Mouse (Mus musculus) neutrophil, adult 5-6 weeks (primary cell): ENCODE results near the gene Pde4dip. TPM values are rescaled to one million over a fixed set of nuclear protein-coding genes. Genes with fewer than 3 reads are reported as not detected.

Experiments used
- ATAC-seq: fragments of 151-379, 151-347 bp; 2 replicates; pipeline ENCODE4 v1.8.0; 2017; ENCODE audit warnings: mild to moderate bottlenecking, moderate TSS enrichment; ENCODE audit not compliant: insufficient number of reproducible peaks, poor library complexity, low FRiP score, severe bottlenecking; ENCODE audit errors: extremely low read depth
- total RNA-seq: library from RNA; stranded (forward); fragments of 200-1000 nt; gene quantifications from 2 replicates; pipeline ENCODE4 v1.2.3, GENCODE M21; 2017

Gene Pde4dip
- total RNA-seq, 1 experiment from 2014 or later: 16.8 TPM

DNA sequence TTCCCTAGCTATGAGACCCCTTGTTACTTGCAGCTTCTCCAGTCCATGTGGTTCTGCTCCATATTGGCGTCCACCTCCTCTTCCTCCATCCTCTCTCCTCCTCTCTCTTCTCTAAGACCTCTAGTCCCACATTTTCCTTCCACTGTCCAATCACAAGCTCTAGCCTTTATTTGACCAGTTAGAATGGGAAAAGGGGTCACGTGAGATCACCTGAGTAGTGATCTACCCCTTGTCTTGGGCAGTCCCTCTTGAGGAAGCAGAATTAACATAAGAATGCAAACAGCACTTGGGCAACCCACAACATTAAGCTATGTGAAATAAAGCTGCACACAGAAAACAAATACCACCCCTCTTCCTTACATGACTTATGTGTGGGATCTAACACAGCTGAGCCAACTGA, 160.7 kb downstream of the Pde4dip start:
- ATAC-seq: no peak

DNA sequence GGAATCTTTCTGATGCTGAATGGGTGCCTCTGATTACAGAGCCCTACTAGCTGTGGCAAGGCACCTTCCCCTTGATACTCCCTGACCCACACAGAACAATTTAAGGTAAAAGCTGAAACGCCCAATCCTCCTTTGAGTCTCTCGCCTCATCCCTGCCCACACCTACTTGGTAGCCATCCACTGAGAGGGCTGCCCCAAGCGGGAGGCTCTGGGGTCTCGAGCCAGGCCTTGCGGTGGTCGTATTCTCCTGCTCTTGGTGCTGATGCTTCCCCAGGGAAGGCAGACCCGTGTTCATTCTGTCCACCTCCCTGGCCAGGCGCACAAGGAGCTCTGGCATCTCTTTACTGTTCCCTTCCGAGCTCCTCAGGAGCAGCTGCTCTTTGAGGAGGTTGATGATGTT, 169.4 kb downstream of the Pde4dip start:
- ATAC-seq: no peak

DNA sequence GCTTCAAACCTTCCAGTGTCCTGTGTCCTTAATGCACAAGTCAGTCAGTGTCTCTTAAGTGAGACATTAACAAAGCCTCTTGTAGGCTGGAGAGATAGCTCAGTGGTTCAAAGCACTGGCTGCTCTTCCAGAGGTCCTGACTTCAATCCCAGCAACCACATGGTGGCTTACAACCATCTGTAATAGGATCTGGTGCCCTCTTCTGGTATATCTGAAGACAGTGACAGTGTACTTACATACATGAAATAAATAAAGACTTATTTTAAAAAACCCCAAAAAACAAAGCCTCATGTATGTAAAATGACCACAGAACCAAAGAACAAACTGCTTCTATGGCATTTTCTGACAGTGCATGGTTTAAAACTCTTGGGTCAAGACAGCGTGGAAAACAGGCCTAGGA, 172.6 kb downstream of the Pde4dip start:
- ATAC-seq: no peak

DNA sequence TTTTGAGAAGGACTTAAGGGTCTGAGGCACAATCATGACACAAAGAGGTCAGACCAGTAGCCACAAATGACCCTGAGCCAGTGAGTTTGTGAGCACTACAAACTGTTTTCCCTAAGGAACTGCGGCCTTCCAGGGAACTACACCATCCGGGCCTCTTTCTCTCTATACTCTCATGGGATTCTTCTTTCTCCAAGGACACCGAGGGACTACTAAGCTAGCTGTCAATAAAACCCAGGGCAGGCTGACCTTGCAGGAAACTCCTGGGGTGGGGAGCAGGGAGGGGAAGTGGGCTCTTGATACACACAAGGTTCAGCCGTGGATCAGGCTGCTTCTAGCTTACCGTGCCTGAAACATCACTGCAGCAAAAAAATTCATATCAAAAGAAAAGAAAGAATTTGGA, 177.6 kb downstream of the Pde4dip start:
- no peak for ATAC-seq

DNA sequence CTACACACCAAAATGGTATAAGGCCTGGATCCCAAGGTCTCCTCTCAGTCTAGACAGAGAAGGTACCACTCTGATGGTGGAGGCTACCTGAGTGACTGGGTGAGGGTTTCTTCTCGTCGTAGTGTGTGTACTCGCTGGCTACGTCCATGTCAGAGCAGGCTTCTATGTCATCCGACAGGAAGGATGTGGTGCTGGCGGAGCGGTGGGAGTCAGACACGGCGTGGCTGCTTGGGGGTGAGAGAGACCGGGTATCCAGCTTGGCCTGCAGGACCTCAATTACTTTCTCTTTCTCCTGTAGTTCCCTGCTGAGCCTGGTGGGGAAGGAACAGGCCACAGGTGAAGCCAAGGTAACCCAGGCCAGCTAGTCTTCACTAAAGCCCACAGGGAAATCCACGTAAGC, 178.4 kb downstream of the Pde4dip start:
- no peak for ATAC-seq

DNA sequence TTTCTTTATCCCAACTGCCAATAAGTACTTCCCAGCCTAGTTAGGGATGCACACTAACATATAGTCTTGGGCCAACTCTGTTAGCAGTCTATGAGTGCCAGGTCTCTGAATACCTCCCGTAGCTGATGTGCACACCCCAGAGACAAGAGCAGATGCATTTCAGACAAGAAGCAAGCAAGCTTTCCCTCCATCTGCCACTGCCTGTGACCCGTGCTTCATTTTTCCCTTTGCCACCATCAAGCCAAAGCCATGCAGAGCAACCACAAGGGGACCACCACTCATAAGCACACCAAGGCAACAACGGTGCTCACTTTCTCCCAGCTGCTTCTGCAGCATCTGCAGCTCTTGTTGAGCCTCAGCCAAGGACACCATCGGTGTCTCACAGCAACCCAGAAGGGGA, 181.9 kb downstream of the Pde4dip start:
- no peak for ATAC-seq

DNA sequence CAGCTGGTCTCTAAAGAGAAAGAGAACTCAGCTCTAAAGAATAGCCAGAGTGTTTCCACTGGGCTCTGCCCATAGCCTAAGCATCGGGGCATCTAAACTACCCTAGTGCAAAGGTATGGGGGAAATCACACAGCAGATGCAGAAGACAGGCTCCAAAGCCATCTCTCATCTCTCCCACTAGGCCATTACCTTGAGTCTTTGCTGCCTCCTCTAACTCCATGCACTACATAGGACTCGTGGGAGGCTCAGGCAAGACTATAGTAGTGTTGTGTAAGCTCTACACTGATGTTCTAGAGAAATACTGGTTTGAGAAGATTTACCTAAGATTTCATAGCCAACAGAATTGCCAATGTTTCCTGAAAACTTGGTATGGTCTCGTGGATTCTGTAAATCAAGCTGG, 183.0 kb downstream of the Pde4dip start:
- no peak for ATAC-seq

DNA sequence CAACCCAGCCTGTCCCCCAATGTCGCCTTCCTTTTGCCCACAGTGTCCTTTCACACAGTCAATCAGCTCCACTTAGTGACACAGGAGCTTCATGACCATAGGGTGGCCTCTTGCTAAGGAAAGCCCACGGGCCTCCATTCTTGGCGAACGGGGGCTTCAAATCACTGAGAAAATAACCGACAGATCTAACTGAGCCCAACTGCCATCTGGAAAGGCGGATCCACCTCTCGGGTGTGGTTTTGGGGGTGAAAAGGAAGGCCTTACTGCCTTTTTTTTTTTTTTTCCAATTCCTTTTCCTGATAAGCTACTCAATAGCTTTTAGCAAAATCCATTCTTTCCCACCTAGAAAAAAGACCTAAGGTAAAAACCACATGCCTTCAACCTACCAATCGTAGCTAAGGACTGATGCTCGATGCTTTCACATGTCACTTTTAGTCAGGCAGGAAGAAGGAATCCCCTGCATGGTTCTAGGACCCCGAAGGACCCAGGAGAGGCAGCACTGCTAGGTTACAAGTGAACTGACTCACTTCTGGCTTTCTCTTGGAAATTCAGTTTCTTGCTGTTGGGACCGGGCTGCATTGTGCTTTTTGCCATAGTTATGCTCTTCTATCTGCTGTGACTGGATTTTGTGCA, 185.9 kb downstream of the Pde4dip start:
- no peak for ATAC-seq

DNA sequence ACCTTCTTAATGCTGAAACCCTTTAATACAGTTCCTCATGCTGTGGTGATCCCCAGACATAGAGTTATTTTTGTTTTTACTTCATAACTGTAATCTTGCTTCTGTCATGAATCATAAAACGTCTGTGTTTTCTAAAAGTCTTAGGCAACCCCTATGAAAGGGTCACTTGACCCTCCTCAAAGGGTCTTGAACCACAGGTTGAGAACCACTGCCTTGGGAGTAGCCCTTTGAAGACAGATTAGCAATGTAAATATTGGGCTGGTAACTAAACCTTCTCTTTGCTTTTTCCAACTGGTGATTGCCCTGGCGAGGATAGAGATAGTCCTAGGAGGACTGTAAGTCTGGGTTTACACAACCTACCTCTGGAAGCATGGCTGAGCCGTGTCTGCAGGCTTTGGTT, 187.3 kb downstream of the Pde4dip start:
- ATAC-seq: no peak

DNA sequence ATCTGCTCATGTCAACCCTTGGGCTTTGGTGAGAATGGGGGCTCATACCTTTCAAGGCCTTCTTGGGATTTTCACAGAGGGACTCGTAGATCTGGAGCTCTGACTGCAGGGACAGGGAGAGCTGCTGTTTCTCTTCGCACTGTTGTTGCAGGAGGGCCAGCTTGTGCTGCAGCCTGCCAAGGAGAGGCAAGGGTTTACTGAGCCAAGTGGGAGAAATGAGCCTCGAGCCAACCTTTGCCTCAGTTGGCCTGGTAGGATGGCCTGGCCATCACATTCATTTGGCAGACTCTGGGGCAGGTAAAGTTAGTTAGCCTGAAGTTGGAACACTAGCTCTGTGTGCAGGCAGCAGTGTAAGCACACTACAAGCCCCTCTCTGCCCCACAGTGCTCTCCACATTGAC, 189.4 kb downstream of the Pde4dip start:
- no peak for ATAC-seq

DNA sequence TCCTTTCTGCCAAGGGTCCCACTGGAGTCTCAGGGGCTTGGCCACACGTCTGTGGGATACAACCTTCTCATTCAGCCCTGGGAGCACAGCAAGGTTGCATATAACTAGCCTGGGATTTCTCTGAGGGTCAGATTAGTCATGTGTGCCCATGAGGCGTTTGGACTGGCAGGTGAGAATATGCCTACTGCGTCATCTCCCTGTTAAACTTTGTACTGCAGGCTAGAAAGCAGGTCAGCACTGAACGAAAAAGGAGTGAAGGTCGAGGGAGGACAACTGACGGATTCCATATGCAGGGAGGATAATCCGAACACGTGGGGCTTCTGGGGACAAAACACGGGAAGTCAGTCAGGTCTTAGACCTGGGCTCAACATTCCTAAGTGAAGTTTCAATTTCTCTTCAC, 191.2 kb downstream of the Pde4dip start:
- ATAC-seq: no peak

DNA sequence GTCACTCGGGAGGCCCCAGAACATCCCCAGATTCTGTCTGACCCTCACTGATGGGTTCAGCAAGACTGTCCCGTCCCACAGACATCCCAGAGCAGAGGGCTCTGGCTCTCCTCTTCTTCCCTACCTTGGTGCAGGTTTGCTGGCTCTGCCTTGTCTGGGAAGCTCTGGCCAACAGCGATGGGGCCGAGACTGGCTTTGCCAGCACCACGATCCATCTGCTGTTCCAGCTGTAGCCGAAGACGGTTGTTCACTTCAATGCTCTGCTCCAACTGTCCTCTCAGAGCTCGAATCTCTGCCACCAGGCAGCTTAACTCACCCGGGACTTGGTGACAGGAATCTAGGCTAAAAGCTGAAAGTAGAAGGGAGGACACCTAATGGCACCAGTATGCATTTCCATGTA, 191.6 kb downstream of the Pde4dip start:
- no peak for ATAC-seq

DNA sequence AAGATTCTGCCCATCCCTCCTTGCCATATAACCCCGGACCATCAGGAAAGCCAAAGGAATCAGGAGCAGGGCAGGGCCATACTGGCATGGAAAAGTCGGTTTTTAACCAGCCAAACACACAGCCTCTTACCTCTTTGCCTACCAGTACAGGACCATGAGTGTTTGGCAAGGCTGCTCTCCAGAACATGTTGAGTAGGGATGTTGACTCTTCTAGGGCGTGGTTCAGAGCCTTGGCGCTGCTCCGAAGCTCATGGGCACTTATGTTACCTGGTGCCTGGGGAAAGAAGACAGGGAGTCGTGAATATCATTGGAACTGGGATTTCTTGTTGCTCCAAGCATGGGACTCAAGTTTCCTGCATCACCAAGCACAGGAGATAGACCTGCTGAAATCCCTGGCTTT, 194.7 kb downstream of the Pde4dip start:
- no peak for ATAC-seq

DNA sequence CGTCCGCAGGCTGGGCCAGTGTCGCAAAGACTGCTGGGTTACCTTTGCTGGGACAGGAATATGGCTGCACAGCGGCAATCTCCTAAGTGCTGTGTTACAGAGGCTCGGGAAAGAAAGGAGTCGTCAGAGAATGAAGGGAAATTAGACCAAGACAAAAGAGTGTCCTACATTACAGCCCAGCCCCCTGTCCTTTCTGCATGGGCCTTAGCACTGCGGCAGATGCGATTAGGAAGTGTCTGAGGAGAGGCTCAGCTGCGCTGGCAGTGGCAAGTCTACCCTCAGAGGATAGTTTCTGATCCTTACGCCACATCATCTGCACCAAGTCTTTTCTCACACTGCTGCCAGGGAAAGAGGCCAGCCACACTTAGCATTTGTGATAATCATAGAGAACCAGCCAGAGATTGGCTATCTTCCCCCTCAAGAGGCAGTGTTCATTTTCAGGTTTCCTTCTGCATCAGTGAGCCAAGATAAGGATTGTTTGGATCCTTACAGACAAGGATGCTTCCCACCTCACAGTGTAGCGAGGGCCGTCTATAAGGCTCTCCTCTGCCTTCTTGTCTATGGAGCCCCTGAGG, 197.0 kb downstream of the Pde4dip start:
- ATAC-seq: no peak

DNA sequence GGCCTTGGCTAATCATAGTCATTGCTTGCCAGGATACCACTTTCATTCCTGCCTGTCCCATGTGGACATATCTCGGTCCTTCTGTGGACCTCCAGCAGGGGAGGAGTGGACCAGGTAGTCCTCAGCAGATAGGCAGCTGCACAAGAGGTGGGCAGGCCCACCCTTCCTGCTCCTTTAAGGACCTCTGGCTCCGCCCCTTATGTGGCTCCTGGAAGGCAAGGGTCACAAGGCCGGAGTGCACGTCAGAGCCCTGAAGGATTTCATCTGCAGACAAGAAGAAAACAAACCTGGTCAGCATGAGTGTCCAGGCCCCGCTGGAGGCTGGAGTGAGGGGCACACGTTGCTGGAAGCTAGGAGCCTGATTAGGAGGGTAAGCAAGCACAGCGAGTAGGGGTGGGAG, 197.9 kb downstream of the Pde4dip start:
- no peak for ATAC-seq

DNA sequence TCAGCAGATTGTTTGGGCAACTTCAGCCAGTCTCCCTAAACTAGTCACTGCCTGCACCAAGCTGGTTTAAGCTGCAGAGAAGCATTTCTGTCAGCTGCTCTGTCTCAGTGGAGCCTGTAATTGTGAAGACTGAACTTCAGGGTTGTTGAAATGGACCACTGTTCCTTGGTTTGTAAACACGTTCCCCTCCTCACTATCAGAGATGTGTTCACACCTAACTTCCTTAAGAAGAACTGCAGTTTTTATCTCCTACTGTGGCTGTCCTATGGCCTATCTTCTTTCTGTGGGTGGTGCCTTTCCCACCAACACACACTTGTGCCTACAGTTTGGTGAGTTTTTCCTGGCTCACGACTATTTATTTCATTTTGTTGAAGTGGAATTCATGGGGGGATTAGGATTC, 199.2 kb downstream of the Pde4dip start:
- no peak for ATAC-seq

DNA sequence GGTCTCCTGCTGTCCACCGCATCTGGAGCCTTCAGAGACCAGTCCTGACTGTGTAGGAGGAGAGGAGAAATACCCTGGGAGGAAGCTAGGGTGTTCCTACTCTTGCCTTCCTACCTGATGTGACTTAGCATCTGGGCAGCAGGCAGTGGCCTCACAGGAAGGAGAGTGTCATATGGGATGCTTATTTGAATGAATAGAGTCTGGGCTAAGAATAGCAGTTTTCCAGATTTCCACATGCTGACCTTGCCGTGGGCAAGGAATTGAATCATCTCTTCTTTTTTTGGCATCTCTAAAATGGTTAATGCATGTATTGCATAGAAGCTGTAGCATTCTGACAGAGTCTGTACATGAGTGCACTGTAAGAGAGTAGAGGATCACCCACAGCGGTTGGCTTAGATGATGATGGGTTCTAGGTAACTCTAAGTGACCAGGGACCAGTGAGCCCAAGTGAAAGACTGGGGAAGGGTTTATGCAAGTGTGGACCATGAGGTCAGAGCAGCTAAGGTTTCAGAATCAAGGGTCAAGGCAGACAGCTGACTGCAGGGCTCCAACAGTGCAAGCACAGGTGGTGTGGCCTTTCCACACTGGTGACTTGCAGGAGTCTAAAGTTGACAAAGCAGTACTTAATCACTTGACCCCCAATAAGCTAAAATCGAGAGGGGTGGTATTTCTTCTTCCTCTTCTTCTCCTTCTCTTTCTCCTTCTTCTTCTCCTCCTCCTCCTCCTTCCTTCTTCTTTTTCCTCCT, 202.0 kb downstream of the Pde4dip start:
- ATAC-seq: no peak

DNA sequence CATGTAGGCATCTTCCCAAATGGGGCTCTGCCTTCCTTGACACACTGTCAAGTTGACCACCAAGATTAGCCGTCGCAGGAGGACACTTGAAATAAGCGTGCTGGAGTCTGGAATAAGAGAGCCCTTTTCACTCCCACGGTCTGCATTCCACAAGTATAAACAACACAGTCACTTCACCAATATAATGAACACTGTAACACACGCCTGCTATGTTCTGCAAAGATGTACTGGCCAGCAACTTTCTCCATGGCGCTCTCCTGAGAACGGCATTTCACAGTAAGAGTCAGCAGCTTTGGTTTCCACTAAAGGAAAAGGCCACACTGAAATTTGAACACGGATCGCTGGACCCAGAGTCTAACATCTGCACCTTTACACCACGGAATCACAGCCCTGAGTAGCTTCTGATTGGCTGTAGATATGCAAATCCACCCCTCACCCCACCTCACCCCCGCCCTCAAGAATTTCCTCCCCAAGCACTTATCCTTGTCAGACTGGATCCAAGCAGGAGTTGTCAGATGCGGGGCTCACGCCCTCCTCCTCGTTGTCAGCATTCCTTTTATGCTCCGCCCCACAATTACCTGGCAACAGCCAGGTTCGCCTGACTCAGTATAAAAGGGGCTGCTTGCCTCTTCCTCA, 204.8 kb downstream of the Pde4dip start:
- ATAC-seq: no peak

DNA sequence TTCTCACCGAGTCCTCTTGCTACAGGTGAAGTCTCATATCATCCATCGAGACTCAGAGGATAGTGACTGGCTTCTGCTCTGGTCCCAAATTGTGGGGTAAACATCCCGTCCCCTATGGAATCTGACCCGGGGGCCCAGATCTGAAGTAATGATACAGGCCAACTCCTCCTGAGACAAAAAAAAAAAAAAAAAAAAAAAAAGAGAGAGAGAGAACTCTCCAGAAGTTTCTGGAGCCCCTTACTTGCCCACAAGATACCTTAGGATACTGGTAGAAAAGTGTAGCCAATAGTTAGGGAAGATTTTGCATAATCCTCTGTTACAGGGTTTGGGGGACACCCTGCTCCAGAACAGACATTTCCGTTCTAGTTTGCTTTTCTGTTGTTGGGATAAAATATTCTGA, 205.9 kb downstream of the Pde4dip start:
- no peak for ATAC-seq

DNA sequence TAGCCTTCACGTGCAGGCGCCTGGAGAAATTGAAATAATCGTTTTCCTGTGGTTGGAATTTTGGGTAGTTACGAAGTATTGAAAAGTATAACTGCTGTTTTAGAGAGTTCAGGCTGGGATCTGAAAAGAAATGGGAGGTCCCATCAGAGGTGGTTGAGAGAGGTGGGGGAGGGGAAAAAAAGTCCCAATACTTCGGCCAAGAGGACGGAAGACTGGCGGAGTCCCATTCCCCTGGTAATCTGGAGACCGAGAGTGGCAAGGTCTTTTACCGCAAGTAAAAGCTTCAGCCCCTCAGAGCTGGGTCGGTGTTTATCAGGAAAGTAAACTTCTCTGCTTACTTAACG, 206.4 kb downstream of the Pde4dip start:
- no peak for ATAC-seq
